Mouse (Mus musculus) stomach, embryonic 16.5 days (tissue): ENCODE data around the gene Foxp1. TPM values are rescaled to one million over a fixed set of nuclear protein-coding genes. Genes with fewer than 3 reads are reported as not detected.

Source experiments
- ATAC-seq: fragments of 200-750 bp; cut with Nextera tagmentation; 2 replicates; pipeline ENCODE4 v1.8.0; 2017; ENCODE audit warnings: moderate number of reproducible peaks, moderate TSS enrichment; ENCODE audit not compliant: insufficient read depth, low FRiP score
- H3K27ac ChIP-seq: fragments of 300-500 bp; sonication (generic); 2 replicates; pipeline ENCODE4 v1.5.1; 2014; ENCODE audit warnings: low read length
- H3K27me3 ChIP-seq: fragments of 300-500 bp; sonication (generic); 2 replicates; pipeline ENCODE4 v1.6.1; 2014; ENCODE audit warnings: low read length, control low read depth, mixed read lengths; ENCODE audit not compliant: control insufficient read depth, insufficient read depth
- H3K36me3 ChIP-seq: fragments of 300-500 bp; sonication (generic); 2 replicates; pipeline ENCODE4 v1.6.1; 2014; ENCODE audit warnings: low read length; ENCODE audit not compliant: control insufficient read depth, insufficient read depth
- H3K4me1 ChIP-seq: fragments of 300-500 bp; sonication (generic); 2 replicates; pipeline ENCODE4 v1.6.1; 2014; ENCODE audit warnings: low read length, control low read depth, mixed read lengths; ENCODE audit not compliant: control insufficient read depth, insufficient read depth
- H3K4me2 ChIP-seq: fragments of 300-500 bp; sonication (generic); 2 replicates; pipeline ENCODE4 v1.6.1; 2014; ENCODE audit warnings: low read depth, low read length, mixed read lengths
- H3K4me3 ChIP-seq: fragments of 300-500 bp; sonication (generic); replicated peaks from 2 replicates; pipeline ENCODE4 v1.5.1; 2014; ENCODE audit warnings: mild to moderate bottlenecking, low read length
- H3K9ac ChIP-seq: fragments of 300-500 bp; sonication (generic); 2 replicates; pipeline ENCODE4 v1.6.1; 2014; ENCODE audit warnings: low read length
- H3K9me3 ChIP-seq: fragments of 300-500 bp; sonication (generic); replicated peaks from 2 replicates; pipeline ENCODE4 v1.6.1; 2016; ENCODE audit warnings: low read length, control low read depth; ENCODE audit not compliant: control insufficient read depth
- WGBS: fragments of 180-500 bp; shearing (Covaris S2); extraction: QIAGEN DNeasy Blood & Tissue Kit; methylation state at CpG from one replicate; pipeline ENCODE4 v1.1.7; 2014; 5-methylcytosine and 5-hydroxymethylcytosine counted together
- polyA plus RNA-seq: library from polyadenylated mRNA; unstranded; fragments of >200 nt; fragmentation: Nextera tagmentation; extraction: Ambion mirVana; gene quantifications from 2 replicates; pipeline ENCODE4 v1.2.1, GENCODE M21; 2015

Foxp1 gene
- polyA plus RNA-seq, 1 experiment from 2014 or later = 108 TPM

GRCm38 (mm10) chr6:99029438-99029837, 493.1 kb downstream of the Foxp1 start:
- Histone ChIP-seq H3K9ac (no peak overlapping the region), H3K27me3 (no peaks in the 10 kb centered on the region), H3K4me2 (no peak overlapping the region), H3K4me3 (no peak overlapping the region), H3K27ac (no peak overlapping the region), H3K4me1 (peaks cover 34% of the 10 kb centered on the region; the same call in 1 of the 2 replicates), H3K9me3 (no peaks in the 10 kb centered on the region), H3K36me3 (no peaks in the 10 kb centered on the region)
- no peak for ATAC-seq
- WGBS = 46% methylated on average over 5 of the region's 5 CpGs

GRCm38 (mm10) chr6:99028989-99029305, 493.6 kb downstream of the Foxp1 start:
- WGBS = 8% methylated on average over 6 of the region's 6 CpGs
- Histone ChIP-seq H3K4me1 (peaks cover 36% of the 10 kb centered on the region; the same call in 1 of the 2 replicates), H3K27ac (peak overlapping the region; percentile 98)

GRCm38 (mm10) chr6:99028161-99028988, 494.1 kb downstream of the Foxp1 start:
- peak; percentile 95 for ATAC-seq

More at GRCm38 (mm10) chr6:99028989-99029305, 493.6 kb downstream of the Foxp1 start:
- peak overlapping the region; percentile 77 for H3K4me2 ChIP-seq
- peak overlapping the region; percentile 93 for H3K9ac ChIP-seq
- H3K36me3 ChIP-seq = no peaks in the 10 kb centered on the region
- no peaks in the 10 kb centered on the region for H3K9me3 ChIP-seq
- no peaks in the 10 kb centered on the region for H3K27me3 ChIP-seq
- H3K4me3 ChIP-seq = peak overlapping the region; percentile 84
- no peak for ATAC-seq

GRCm38 (mm10) chr6:99027542-99028160, 494.9 kb downstream of the Foxp1 start:
- Histone ChIP-seq H3K4me2 (peak overlapping the region; percentile 77), H3K27ac (peak overlapping the region; percentile 98), H3K27me3 (no peaks in the 10 kb centered on the region), H3K4me1 (peaks cover 36% of the 10 kb centered on the region; the same call in 1 of the 2 replicates), H3K4me3 (peak overlapping the region; percentile 84), H3K9ac (peak overlapping the region; percentile 93), H3K9me3 (no peaks in the 10 kb centered on the region), H3K36me3 (no peaks in the 10 kb centered on the region)
- 1% methylated on average over 22 of the region's 22 CpGs for WGBS
- peak; percentile 32; the same call in 1 of the 2 replicates for ATAC-seq

More at GRCm38 (mm10) chr6:99028161-99028988, 494.1 kb downstream of the Foxp1 start:
- WGBS = under 1% methylated on average over 76 of the region's 87 CpGs
- H3K36me3 ChIP-seq = no peaks in the 10 kb centered on the region
- H3K9me3 ChIP-seq = no peaks in the 10 kb centered on the region
- peak overlapping the region; percentile 77 for H3K4me2 ChIP-seq
- H3K27me3 ChIP-seq = no peaks in the 10 kb centered on the region
- H3K27ac ChIP-seq = peak overlapping the region; percentile 98
- H3K4me1 ChIP-seq = peaks cover 36% of the 10 kb centered on the region; the same call in 1 of the 2 replicates
- peak overlapping the region; percentile 93 for H3K9ac ChIP-seq
- H3K4me3 ChIP-seq = peak overlapping the region; percentile 84

- peak overlapping the region; percentile 84 for H3K4me3 ChIP-seq
- no peaks in the 10 kb centered on the region for H3K36me3 ChIP-seq
- ATAC-seq = no peak
- 9% methylated on average over 19 of the region's 19 CpGs for WGBS
- H3K9me3 ChIP-seq = no peaks in the 10 kb centered on the region
- peaks cover 35% of the 10 kb centered on the region; the same call in 1 of the 2 replicates for H3K4me1 ChIP-seq
- peak overlapping the region; percentile 98 for H3K27ac ChIP-seq
- peak overlapping the region; percentile 77 for H3K4me2 ChIP-seq
- no peaks in the 10 kb centered on the region for H3K27me3 ChIP-seq
- peak overlapping the region; percentile 93 for H3K9ac ChIP-seq
These were observed 495.6 kb downstream of the Foxp1 start for GRCm38 (mm10) chr6:99026635-99027541.

- 17% methylated on average over 3 of the region's 3 CpGs for WGBS
- H3K27ac ChIP-seq = peak overlapping the region; percentile 51
These were observed 496.5 kb downstream of the Foxp1 start for GRCm38 (mm10) chr6:99026040-99026439.

GRCm38 (mm10) chr6:99024588-99024987, 497.9 kb downstream of the Foxp1 start:
- H3K27ac ChIP-seq = peak overlapping the region; percentile 34
- H3K9ac ChIP-seq = peak overlapping the region; percentile 58
- peaks cover 46% of the 10 kb centered on the region for H3K4me1 ChIP-seq
- H3K9me3 ChIP-seq = no peaks in the 10 kb centered on the region
- peak overlapping the region; percentile 44 for H3K4me3 ChIP-seq
- H3K36me3 ChIP-seq = no peaks in the 10 kb centered on the region
- H3K27me3 ChIP-seq = no peaks in the 10 kb centered on the region
- 25% methylated on average over 9 of the region's 9 CpGs for WGBS
- peak overlapping the region; percentile 66 for H3K4me2 ChIP-seq
- ATAC-seq = no peak

More at GRCm38 (mm10) chr6:99026040-99026439, 496.5 kb downstream of the Foxp1 start:
- Histone ChIP-seq H3K27me3 (no peaks in the 10 kb centered on the region), H3K36me3 (no peaks in the 10 kb centered on the region), H3K4me3 (peak overlapping the region; percentile 44), H3K9ac (peak overlapping the region; percentile 64), H3K9me3 (no peaks in the 10 kb centered on the region), H3K4me1 (peaks cover 34% of the 10 kb centered on the region), H3K4me2 (peak overlapping the region; percentile 66)
- ATAC-seq = no peak

- Histone ChIP-seq H3K9me3 (no peaks in the 10 kb centered on the region), H3K4me3 (no peak overlapping the region), H3K27ac (peak overlapping the region; percentile 66), H3K4me1 (peaks cover 50% of the 10 kb centered on the region), H3K4me2 (0 out of 2 replicates have a peak overlapping the region, but pooled peaks have one; percentile 12), H3K9ac (0 out of 2 replicates have a peak overlapping the region, but pooled peaks have one; percentile 46), H3K27me3 (no peaks in the 10 kb centered on the region), H3K36me3 (no peaks in the 10 kb centered on the region; the same call in 1 of the 2 replicates)
- no peak; the same call in 1 of the 2 replicates for ATAC-seq
- WGBS = 42% methylated on average over 12 of the region's 12 CpGs
These were observed 501.7 kb downstream of the Foxp1 start for GRCm38 (mm10) chr6:99020570-99021444.
